Mouse (Mus musculus) thymus, adult 18-20 months (tissue): Measurements from ENCODE around the gene Sox4.

Source experiments
- DNase-seq, 2 experiments: peaks; one replicate each; pipeline ENCODE4 v3.0.0; 2022; ENCODE audit warnings: mixed read lengths in 2 of 2

Gene Sox4

DNA sequence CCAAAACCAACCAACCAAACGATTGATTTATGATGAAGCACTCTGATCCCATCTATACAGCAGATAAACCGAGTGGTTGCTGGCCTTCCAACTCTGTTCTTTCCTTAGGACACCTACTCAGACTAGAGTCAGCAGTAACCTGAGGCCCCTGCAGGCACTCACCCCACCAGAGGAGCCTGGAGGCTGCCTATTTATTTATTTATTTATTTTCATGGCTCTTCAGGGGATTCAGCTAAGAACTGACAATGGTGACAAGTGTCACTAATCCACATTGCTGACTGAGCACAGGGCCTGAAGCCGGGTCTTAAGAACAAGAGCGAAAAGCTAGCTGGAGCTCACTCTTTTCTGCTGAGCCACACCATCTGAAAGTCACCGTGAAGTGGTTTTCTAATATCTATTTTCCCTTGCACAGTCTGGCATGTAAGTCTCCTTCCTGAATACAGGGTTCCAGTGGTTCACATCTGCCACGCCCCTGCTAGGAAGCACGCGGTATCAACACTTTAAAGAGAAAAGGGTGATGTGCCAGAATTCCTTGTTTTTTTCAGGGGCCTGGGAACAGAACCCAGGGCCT lies 6.9 kb downstream of the Sox4 start:
- no peak for DNase-seq

DNA sequence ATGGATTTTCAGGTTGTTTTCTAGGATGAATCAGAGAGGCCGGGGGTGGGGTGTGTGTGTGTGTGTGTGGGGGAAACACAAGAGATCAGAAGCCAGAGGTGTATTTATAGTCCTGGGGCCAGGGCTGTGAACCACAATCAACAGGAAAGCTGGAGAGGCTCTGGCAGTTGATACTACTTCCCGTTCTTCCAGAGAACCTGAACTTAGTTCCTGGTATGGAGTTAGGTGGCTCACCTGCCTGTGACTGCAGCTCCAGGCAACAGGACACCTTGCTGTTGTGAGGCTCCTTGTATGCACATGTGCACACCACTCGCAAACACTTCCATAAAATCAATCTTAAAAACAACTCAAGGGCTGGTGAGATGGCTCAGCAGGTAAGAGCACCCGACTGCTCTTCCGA lies 7.8 kb downstream of the Sox4 start:
- DNase-seq, result no peak

DNA sequence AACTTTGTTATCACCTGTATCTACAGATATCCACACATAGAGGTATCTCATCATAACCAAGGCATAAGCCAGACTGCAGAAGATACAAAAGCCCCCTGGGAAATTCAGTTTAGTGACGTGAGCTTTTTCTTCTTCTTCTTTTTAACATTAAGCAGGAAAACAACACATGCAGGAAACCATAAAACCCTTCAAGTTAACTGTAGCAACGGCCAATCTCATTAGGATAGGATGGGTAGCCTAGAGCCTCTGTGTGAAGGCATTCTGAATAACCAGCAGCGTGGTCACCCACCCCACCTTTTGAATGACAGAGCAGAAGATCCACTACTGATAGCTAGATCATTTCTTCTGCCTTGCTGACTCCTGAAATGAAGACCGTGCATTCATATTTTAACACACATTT lies 10.6 kb downstream of the Sox4 start:
- no peak for DNase-seq

DNA sequence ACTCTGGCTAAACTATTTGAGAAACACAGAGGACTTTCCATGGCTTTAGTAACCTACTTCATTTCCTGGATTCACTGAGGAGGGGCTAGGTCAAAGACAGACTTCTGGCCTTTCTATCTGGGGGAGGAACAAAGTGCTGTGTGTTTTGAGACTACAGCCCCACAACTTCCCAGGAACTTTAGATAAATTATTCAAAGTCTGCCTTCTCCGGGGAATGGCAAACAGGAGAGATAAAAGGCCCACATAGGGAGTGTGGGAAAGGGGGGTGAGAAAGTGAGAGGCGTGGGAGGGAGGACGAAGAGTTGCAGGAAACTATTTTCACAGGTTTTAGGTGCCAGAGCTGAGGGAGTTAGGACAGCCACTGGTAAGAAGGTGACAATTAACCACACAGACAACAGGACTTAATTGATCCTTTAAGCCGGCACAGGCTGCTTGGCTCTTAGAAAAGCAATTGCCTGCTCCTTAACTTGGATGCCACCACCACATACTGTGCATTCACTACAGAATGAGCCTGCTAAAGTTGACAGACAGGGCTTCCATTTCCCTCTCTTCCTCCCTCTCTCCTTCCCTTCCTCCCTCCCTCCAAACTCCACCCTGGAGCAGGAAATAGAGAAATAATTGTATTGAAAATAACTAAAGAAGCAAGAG lies 11.4 kb downstream of the Sox4 start:
- DNase-seq, result no peak

DNA sequence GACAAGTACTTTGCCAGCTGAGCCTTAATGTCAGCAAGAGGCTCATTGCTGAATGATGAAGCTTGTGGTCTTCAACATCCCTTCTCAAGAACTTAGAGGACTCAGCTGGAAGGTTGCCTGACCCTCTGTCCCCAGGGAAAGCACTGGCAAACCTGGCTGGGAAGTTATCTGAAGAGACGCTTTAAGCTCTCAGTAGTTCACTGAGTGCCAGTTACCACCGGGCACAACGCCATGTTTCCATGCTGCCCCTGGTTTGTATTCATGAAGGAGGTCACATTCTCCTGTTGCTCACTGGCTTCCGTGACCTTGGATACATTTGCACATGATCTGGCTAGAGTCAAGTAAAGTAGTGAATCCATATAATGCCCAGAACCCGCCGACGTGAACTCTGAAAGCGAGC lies 20.1 kb downstream of the Sox4 start:
- no peak for DNase-seq

DNA sequence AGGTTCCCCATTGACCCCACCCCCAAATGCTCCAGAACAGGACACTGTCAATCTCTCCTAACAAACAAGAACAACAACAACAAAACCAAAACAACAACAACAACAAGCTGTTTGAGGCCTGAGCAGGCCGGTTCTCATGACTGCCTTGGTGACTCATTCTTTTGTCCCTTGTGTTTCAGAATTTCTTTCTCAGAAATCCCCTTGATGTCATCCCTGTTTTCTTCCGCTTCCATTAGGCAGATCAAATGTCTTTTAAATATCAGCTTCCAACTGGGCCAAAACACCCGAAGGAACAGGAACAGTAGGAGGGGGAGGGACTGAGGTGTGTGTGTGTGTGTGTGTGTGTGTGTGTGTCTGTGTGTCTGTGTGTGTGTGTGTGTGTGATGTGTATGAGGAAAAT lies 21.7 kb downstream of the Sox4 start:
- DNase-seq, result no peak

DNA sequence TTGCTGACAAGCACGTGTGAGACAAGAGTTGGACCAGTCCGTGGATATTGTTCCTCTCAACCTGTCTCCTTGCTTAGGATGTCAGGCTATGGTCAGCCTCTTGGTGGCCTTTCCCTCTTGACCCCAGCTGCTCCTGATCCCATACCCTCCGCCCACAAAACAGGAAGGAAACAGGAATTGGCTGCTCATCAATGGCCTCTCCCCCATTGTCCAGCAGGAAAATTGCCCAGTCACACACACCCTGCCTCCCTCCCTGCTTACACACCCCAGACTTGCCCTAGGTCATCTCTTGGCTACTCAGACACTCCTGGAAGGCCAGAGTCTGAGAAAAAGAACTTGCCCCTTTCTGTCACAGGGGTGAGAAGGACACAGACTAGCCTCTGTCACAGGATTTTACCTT lies 22.2 kb downstream of the Sox4 start:
- no peak for DNase-seq

DNA sequence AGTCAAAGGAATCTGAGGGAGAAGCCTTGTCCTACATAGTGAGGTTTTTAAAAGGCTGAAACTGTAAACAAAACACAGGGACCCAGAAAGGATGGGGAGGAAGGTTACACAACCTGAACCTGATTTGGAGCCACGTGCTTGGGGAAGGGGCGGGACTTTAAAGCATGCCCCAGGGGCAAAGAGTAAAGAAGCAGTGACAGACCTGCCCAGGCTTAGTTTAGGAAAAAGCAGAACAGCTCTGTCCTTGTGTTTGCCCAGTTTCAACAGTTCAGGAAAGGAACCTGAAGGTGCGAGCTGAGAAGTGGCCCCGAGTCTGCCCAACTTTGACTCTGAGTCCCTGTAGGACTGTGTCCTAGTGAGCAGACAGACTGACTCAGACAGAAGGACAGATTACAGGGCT lies 23.1 kb downstream of the Sox4 start:
- DNase-seq, result no peak

DNA sequence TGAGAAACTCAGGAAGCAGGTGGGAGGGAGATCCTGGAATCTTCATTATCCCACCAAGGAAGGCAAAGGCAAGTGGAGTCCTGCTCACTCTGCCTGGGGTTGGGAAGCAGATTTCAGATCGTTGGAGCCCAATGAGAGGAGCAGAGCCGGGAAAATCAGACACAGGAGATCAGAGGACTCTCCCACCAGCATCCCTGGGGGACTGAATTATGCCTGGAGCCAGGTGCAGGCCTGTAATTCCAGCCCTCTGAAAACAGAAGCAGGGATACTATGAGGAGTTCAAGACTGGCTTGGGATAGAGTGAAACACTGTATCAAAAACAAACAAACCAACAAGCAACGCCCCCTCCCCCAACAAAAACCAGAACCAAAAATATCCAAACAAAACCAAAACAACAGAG lies 23.6 kb downstream of the Sox4 start:
- DNase-seq, result no peak

DNA sequence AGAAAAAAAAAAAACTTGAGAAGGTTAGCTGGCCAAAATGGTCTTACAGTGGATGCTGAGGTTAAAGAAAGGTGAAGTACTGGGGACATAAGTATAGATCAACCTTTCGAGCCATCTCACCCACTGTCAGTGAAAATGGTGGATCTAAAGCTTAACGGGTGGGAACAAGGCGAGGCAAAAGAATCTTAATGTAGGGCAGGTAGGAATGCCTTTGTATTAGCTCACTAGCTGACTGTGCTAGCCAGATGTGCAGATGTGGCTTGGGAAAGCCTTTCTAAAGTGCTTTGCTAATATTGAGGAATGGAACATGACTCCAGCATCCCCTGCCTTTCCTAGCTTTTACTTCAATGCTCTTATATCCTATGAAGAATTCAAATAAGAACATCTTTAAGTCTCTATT lies 30.4 kb downstream of the Sox4 start:
- no peak for DNase-seq

DNA sequence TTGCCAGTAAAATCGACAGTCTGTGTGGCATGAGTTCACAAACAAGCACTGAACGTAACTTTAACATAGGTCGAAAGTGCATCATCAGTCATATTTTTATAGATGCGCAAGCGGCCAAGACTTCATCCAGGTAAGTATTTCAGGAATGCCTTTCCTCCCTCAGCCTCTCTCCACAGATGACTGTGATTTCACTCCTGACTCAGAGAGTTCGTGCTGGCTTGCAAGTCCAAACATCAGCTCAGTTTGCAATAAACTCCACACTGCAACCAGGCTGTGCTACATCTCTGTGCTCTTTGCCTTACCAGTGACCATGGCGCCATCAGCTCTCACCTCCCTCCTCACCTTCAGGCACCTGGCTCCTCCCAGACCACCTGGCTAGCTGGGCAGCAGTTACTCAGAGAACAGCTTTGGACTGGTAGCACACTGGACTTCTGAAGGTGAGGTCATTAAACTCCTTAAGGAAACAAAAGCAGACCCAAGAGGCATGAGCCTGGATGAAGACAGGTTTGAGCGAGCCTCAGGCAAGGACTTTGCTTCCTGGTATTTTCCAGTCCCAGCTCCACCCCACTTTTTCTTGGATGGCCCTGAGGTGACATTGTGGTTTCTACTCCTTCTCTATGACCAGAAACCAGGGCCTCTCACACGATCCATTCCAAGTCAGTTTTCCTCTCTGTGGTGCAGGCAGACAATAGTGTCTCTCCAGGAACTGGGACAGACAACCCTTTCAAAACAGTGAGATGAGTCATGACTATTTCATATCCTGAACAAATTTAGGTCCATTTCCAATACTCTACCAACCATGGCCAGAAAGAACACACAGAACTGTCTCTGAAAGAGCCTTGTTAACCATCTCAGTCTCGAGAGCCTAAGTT lies 35.9 kb downstream of the Sox4 start:
- no peak for DNase-seq

DNA sequence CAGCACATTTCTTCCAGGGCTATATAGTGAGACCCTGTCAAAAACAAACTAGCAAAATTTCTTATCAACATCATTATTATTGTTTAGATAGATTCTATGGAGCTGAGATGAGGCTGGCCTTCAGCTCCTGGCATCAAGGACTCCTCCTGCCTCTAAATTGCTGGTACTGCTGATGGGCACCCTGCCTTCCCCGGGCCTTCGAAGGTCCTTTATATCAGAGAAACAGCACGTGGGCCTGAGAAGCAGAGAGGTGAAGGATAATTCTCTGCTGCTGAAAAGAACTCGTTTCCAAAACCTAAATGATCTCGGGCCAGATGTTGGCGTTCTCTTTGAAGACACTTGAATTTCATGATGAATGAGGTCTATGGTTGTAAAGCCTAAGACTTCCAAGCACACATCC lies 39.9 kb downstream of the Sox4 start:
- no peak for DNase-seq

DNA sequence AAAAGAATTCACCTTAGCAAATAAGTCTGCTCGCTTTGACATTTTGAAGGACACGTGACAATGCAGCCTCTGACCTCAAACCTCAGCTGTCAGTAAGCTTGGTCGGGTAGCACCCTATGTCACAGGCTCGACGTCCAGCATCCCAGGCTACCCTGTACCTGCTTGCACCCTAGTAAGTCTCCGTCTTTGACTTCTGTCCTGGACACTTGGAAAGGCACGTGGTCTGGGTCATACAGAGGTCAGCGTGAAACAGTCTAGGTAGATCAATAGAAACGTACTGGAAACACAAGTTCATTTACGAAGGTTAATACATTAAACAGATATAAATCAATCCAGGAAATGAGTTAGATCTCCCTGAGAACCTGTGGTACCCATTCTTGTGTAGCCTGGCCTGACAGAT lies 46.5 kb downstream of the Sox4 start:
- no peak for DNase-seq
